Mouse (Mus musculus): ENCODE data around the gene Pank1. TPM values are rescaled to one million over a fixed set of nuclear protein-coding genes. Genes with fewer than 3 reads are reported as not detected.

The Pank1 gene
- total and polyA plus RNA-seq, 2 experiments from 2014 or later = 7.4 to 16.1 TPM

GRCm38 (mm10) chr19:34845331-34845730 is 33.9 kb downstream of the Pank1 start:
- H3K27me3 ChIP-seq (ENCODE audit: insufficient read depth, low read length) = no peaks in the 10 kb centered on the region
- H3K4me3 ChIP-seq (ENCODE audit: low read length) = no peak overlapping the region
- H3K4me2 ChIP-seq (ENCODE audit: low read depth, low read length) = no peak overlapping the region
- H3K4me1 ChIP-seq (ENCODE audit: insufficient read depth, low read length) = no peaks in the 10 kb centered on the region
- TF ChIP-seq CTCF (IDR thresholded peaks at IDR 0.05; ENCODE audit: low read depth) = no peak
- ATAC-seq = no peak
- no peak overlapping the region for H3K27ac ChIP-seq
- H3K36me3 ChIP-seq (ENCODE audit: insufficient read depth, low read length) = peaks cover 4% of the 10 kb centered on the region; the same call in 1 of the 2 replicates
- WGBS = 96% methylated on average over 7 of the region's 8 CpGs
- no peaks in the 10 kb centered on the region for H3K9me3 ChIP-seq (ENCODE audit: low read length)
- DNase-seq (ENCODE audit: low spot score) = no peak
- H3K9ac ChIP-seq (replicated peaks; ENCODE audit: low read length) = no peak overlapping the region

DNA sequence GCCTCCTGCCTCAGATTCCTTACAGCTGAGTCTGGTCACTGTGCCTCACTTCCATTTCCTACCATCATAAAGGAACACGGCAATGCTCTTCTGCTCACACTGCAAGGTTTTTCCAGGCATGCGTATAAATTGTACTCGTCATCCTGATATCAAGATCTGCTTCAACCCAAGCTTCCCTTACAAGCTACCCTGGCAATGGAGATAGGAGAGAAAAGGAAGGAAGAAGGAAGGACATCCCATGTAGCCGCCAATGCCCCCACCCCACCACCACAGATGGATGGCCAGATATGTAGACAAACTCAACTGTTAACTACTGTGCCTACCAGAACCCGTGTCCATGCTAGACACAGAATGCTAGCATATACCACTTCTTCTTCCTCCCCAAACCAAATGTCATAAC is 34.5 kb downstream of the Pank1 start:
- Histone ChIP-seq H3K9ac (replicated peaks; ENCODE audit: low read length) (no peak overlapping the region), H3K27me3 (ENCODE audit: insufficient read depth, low read length) (no peaks in the 10 kb centered on the region), H3K4me2 (ENCODE audit: low read depth, low read length) (no peak overlapping the region), H3K36me3 (ENCODE audit: insufficient read depth, low read length) (peaks cover 6% of the 10 kb centered on the region; the same call in 1 of the 2 replicates), H3K4me3 (ENCODE audit: low read length) (no peak overlapping the region), H3K9me3 (ENCODE audit: low read length) (no peaks in the 10 kb centered on the region), H3K4me1 (ENCODE audit: insufficient read depth, low read length) (no peaks in the 10 kb centered on the region), H3K27ac (no peak overlapping the region)
- no peak for DNase-seq (ENCODE audit: low spot score)
- 92% methylated on average over 5 of the region's 5 CpGs for WGBS
- ATAC-seq = no peak
- TF ChIP-seq CTCF (IDR thresholded peaks at IDR 0.05; ENCODE audit: low read depth) = no peak

DNA sequence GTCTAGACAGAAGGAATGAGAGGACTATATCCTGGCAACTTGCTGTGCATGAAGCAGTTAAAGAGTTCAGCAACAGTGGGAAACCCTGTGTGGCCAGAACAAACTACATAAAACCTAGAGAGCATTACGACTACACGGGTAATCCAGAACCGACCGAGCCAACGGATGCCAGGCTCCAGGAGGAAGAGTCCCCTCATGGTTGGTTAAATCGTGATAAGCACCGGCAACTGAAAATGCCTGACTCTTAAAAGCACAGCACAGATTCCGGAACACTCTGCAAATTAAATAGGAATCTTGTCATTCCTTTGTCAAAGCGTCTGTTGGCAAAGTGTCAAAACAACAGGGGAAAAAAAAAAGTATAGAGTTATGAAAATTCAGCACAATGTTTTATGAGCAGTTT is 35.2 kb downstream of the Pank1 start:
- no peaks in the 10 kb centered on the region for H3K4me1 ChIP-seq (ENCODE audit: insufficient read depth, low read length)
- no peak overlapping the region for H3K4me3 ChIP-seq (ENCODE audit: low read length)
- H3K4me2 ChIP-seq (ENCODE audit: low read depth, low read length) = no peak overlapping the region
- no peaks in the 10 kb centered on the region for H3K9me3 ChIP-seq (ENCODE audit: low read length)
- H3K27me3 ChIP-seq (ENCODE audit: insufficient read depth, low read length) = no peaks in the 10 kb centered on the region
- DNase-seq (ENCODE audit: low spot score) = no peak
- no peak overlapping the region for H3K27ac ChIP-seq
- no peak for TF ChIP-seq CTCF (IDR thresholded peaks at IDR 0.05; ENCODE audit: low read depth)
- no peak for ATAC-seq
- no peak overlapping the region for H3K9ac ChIP-seq (replicated peaks; ENCODE audit: low read length)
- peaks cover 10% of the 10 kb centered on the region; the same call in 1 of the 2 replicates for H3K36me3 ChIP-seq (ENCODE audit: insufficient read depth, low read length)
- 58% methylated on average over 9 of the region's 9 CpGs for WGBS

- H3K4me1 ChIP-seq (ENCODE audit: insufficient read depth, low read length) = no peaks in the 10 kb centered on the region
- H3K27ac ChIP-seq = no peak overlapping the region
- no peak overlapping the region for H3K9ac ChIP-seq (replicated peaks; ENCODE audit: low read length)
- H3K4me2 ChIP-seq (ENCODE audit: low read depth, low read length) = no peak overlapping the region
- H3K36me3 ChIP-seq (ENCODE audit: insufficient read depth, low read length) = peaks cover 10% of the 10 kb centered on the region; the same call in 1 of the 2 replicates
- WGBS = 51% methylated on average over 9 of the region's 9 CpGs
- DNase-seq (ENCODE audit: low spot score) (peak; percentile 22), ATAC-seq (no peak)
- H3K9me3 ChIP-seq (ENCODE audit: low read length) = no peaks in the 10 kb centered on the region
- no peak for TF ChIP-seq CTCF (IDR thresholded peaks at IDR 0.05; ENCODE audit: low read depth)
- no peak overlapping the region for H3K4me3 ChIP-seq (ENCODE audit: low read length)
- H3K27me3 ChIP-seq (ENCODE audit: insufficient read depth, low read length) = no peaks in the 10 kb centered on the region
These were observed 37.3 kb downstream of the Pank1 start for GRCm38 (mm10) chr19:34841719-34842506.

DNA sequence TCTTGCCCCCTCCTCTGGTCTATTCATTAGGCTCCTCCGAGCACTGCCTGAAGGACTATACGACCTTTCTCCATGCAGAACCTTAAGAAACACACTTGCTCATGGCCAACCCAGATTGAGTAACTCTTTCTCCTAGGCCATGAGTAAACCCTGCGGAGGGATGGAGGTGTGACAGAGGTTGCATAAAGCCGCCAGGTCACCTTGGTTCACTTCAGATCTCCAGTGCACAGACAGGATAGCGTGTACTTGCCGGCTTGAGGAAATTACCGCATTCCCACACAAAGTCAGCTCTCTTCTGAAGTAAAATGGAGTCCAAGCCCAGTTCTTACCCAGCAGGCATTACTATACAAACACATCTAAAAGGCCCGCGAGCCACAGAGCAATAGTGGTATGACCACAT is 40.6 kb downstream of the Pank1 start:
- 96% methylated on average over 9 of the region's 9 CpGs for WGBS
- Histone ChIP-seq H3K27me3 (ENCODE audit: insufficient read depth, low read length) (no peaks in the 10 kb centered on the region), H3K4me1 (ENCODE audit: insufficient read depth, low read length) (no peaks in the 10 kb centered on the region), H3K4me3 (ENCODE audit: low read length) (no peak overlapping the region), H3K27ac (no peak overlapping the region), H3K36me3 (ENCODE audit: insufficient read depth, low read length) (peaks cover 10% of the 10 kb centered on the region; the same call in 1 of the 2 replicates), H3K9me3 (ENCODE audit: low read length) (no peaks in the 10 kb centered on the region), H3K4me2 (ENCODE audit: low read depth, low read length) (no peak overlapping the region), H3K9ac (replicated peaks; ENCODE audit: low read length) (no peak overlapping the region)
- no peak for TF ChIP-seq CTCF (IDR thresholded peaks at IDR 0.05; ENCODE audit: low read depth)
- ATAC-seq (no peak), DNase-seq (ENCODE audit: low spot score) (no peak)

DNA sequence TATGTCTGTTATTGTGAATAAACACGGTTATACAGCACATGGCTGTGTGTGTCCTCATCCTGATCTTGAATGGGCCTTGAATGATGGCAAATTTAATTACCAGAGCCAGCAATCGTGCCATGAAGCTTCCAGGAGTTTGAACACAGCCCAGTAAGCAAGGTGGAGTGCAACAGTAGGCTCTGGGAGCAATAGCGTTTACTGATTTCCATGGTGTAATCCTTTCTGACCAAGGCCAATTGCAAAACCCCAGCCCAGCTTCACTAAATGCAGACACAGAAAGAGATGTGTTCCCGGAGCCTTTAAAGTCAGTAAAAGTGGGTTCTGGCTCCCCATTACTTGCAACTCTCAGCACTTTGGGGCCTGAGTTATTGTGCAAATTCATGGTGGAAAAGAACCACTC is 47.6 kb downstream of the Pank1 start:
- no peaks in the 10 kb centered on the region for H3K9me3 ChIP-seq (ENCODE audit: low read length)
- H3K9ac ChIP-seq (replicated peaks; ENCODE audit: low read length) = no peak overlapping the region
- ATAC-seq (no peak), DNase-seq (ENCODE audit: low spot score) (no peak)
- no peaks in the 10 kb centered on the region for H3K27me3 ChIP-seq (ENCODE audit: insufficient read depth, low read length)
- H3K4me3 ChIP-seq (ENCODE audit: low read length) = no peak overlapping the region
- TF ChIP-seq CTCF (IDR thresholded peaks at IDR 0.05; ENCODE audit: low read depth) = no peak
- H3K4me2 ChIP-seq (ENCODE audit: low read depth, low read length) = no peak overlapping the region
- H3K4me1 ChIP-seq (ENCODE audit: insufficient read depth, low read length) = no peaks in the 10 kb centered on the region
- WGBS = 87% methylated on average over 4 of the region's 4 CpGs
- no peaks in the 10 kb centered on the region for H3K36me3 ChIP-seq (ENCODE audit: insufficient read depth, low read length)
- no peak overlapping the region for H3K27ac ChIP-seq

Measured in hindbrain, postnatal 0 days (tissue).